Mouse (Mus musculus): ENCODE measurements around the gene Ccnk. TPM values are rescaled to one million over a fixed set of nuclear protein-coding genes. Genes with fewer than 3 reads are reported as not detected.

Gene Ccnk
- polyA plus RNA-seq, 1 experiment, result 24.8 TPM

GRCm38 (mm10) chr12:108219825-108220616 is 40.6 kb downstream of the Ccnk start:
- TF ChIP-seq CTCF (IDR thresholded peaks at IDR 0.05; ENCODE audit: extremely low read depth, insufficient read depth, low read length), result no peak
- TF ChIP-seq POLR2A (IDR thresholded peaks at IDR 0.05; ENCODE audit: extremely low read depth, insufficient read depth, low read length), result no peak
- peaks cover 2% of the 10 kb centered on the region; the same call in 1 of the 2 replicates for H3K4me1 ChIP-seq (ENCODE audit: control insufficient read depth, insufficient read depth, low read length)
- H3K4me3 ChIP-seq (ENCODE audit: insufficient read depth, low read length), result no peak overlapping the region
- no peak overlapping the region for H3K27ac ChIP-seq (ENCODE audit: insufficient read depth, low read length)

- Histone ChIP-seq H3K4me1 (ENCODE audit: control insufficient read depth, insufficient read depth, low read length) (peaks cover 2% of the 10 kb centered on the region; the same call in 1 of the 2 replicates), H3K27ac (ENCODE audit: insufficient read depth, low read length) (no peak overlapping the region), H3K4me3 (ENCODE audit: insufficient read depth, low read length) (no peak overlapping the region)
- TF ChIP-seq POLR2A (IDR thresholded peaks at IDR 0.05; ENCODE audit: extremely low read depth, insufficient read depth, low read length), result no peak
- no peak for TF ChIP-seq CTCF (IDR thresholded peaks at IDR 0.05; ENCODE audit: extremely low read depth, insufficient read depth, low read length)
These were observed 41.2 kb downstream of the Ccnk start for GRCm38 (mm10) chr12:108220621-108221020.

- no peak overlapping the region for H3K4me3 ChIP-seq (ENCODE audit: insufficient read depth, low read length)
- TF ChIP-seq CTCF (IDR thresholded peaks at IDR 0.05; ENCODE audit: extremely low read depth, insufficient read depth, low read length) (no peak), POLR2A (IDR thresholded peaks at IDR 0.05; ENCODE audit: extremely low read depth, insufficient read depth, low read length) (no peak)
- peaks cover 2% of the 10 kb centered on the region; the same call in 1 of the 2 replicates for H3K4me1 ChIP-seq (ENCODE audit: control insufficient read depth, insufficient read depth, low read length)
- H3K27ac ChIP-seq (ENCODE audit: insufficient read depth, low read length), result no peak overlapping the region
These were observed 41.8 kb downstream of the Ccnk start for GRCm38 (mm10) chr12:108221206-108221605.

GRCm38 (mm10) chr12:108221712-108222111 is 42.3 kb downstream of the Ccnk start:
- Histone ChIP-seq H3K4me1 (ENCODE audit: control insufficient read depth, insufficient read depth, low read length) (peaks cover 2% of the 10 kb centered on the region; the same call in 1 of the 2 replicates), H3K4me3 (ENCODE audit: insufficient read depth, low read length) (no peak overlapping the region), H3K27ac (ENCODE audit: insufficient read depth, low read length) (no peak overlapping the region)
- TF ChIP-seq CTCF (IDR thresholded peaks at IDR 0.05; ENCODE audit: extremely low read depth, insufficient read depth, low read length), result no peak
- TF ChIP-seq POLR2A (IDR thresholded peaks at IDR 0.05; ENCODE audit: extremely low read depth, insufficient read depth, low read length), result no peak

GRCm38 (mm10) chr12:108223357-108223756 is 44.0 kb downstream of the Ccnk start:
- TF ChIP-seq POLR2A (IDR thresholded peaks at IDR 0.05; ENCODE audit: extremely low read depth, insufficient read depth, low read length), result no peak
- no peak for TF ChIP-seq CTCF (IDR thresholded peaks at IDR 0.05; ENCODE audit: extremely low read depth, insufficient read depth, low read length)
- Histone ChIP-seq H3K27ac (ENCODE audit: insufficient read depth, low read length) (no peak overlapping the region), H3K4me3 (ENCODE audit: insufficient read depth, low read length) (no peak overlapping the region), H3K4me1 (ENCODE audit: control insufficient read depth, insufficient read depth, low read length) (peaks cover 2% of the 10 kb centered on the region; the same call in 1 of the 2 replicates)

- 0 out of 2 replicates have a peak, but pooled peaks cover 2% of the 10 kb centered on the region for H3K4me1 ChIP-seq (ENCODE audit: control insufficient read depth, insufficient read depth, low read length)
- H3K27ac ChIP-seq (ENCODE audit: insufficient read depth, low read length), result no peak overlapping the region
- H3K4me3 ChIP-seq (ENCODE audit: insufficient read depth, low read length), result no peak overlapping the region
- no peak for TF ChIP-seq POLR2A (IDR thresholded peaks at IDR 0.05; ENCODE audit: extremely low read depth, insufficient read depth, low read length)
- no peak for TF ChIP-seq CTCF (IDR thresholded peaks at IDR 0.05; ENCODE audit: extremely low read depth, insufficient read depth, low read length)
These were observed 46.4 kb downstream of the Ccnk start for GRCm38 (mm10) chr12:108225781-108226180.

GRCm38 (mm10) chr12:108226216-108226615 is 46.8 kb downstream of the Ccnk start:
- TF ChIP-seq CTCF (IDR thresholded peaks at IDR 0.05; ENCODE audit: extremely low read depth, insufficient read depth, low read length) (no peak), POLR2A (IDR thresholded peaks at IDR 0.05; ENCODE audit: extremely low read depth, insufficient read depth, low read length) (no peak)
- no peaks in the 10 kb centered on the region for H3K4me1 ChIP-seq (ENCODE audit: control insufficient read depth, insufficient read depth, low read length)
- H3K27ac ChIP-seq (ENCODE audit: insufficient read depth, low read length), result no peak overlapping the region
- no peak overlapping the region for H3K4me3 ChIP-seq (ENCODE audit: insufficient read depth, low read length)

- no peak overlapping the region for H3K27ac ChIP-seq (ENCODE audit: insufficient read depth, low read length)
- TF ChIP-seq POLR2A (IDR thresholded peaks at IDR 0.05; ENCODE audit: extremely low read depth, insufficient read depth, low read length), result no peak
- no peak for TF ChIP-seq CTCF (IDR thresholded peaks at IDR 0.05; ENCODE audit: extremely low read depth, insufficient read depth, low read length)
- H3K4me1 ChIP-seq (ENCODE audit: control insufficient read depth, insufficient read depth, low read length), result 0 out of 2 replicates have a peak, but pooled peaks cover 1% of the 10 kb centered on the region
- H3K4me3 ChIP-seq (ENCODE audit: insufficient read depth, low read length), result no peak overlapping the region
These were observed 47.6 kb downstream of the Ccnk start for GRCm38 (mm10) chr12:108226941-108227340.

- no peak overlapping the region for H3K27ac ChIP-seq (ENCODE audit: insufficient read depth, low read length)
- H3K4me3 ChIP-seq (ENCODE audit: insufficient read depth, low read length), result no peak overlapping the region
- no peak for TF ChIP-seq POLR2A (IDR thresholded peaks at IDR 0.05; ENCODE audit: extremely low read depth, insufficient read depth, low read length)
- TF ChIP-seq CTCF (IDR thresholded peaks at IDR 0.05; ENCODE audit: extremely low read depth, insufficient read depth, low read length), result no peak
- 0 out of 2 replicates have a peak, but pooled peaks cover 2% of the 10 kb centered on the region for H3K4me1 ChIP-seq (ENCODE audit: control insufficient read depth, insufficient read depth, low read length)
These were observed 48.1 kb downstream of the Ccnk start for GRCm38 (mm10) chr12:108227527-108227926.

GRCm38 (mm10) chr12:108230077-108230476 is 50.7 kb downstream of the Ccnk start:
- 0 out of 2 replicates have a peak, but pooled peaks cover 2% of the 10 kb centered on the region for H3K4me1 ChIP-seq (ENCODE audit: control insufficient read depth, insufficient read depth, low read length)
- H3K4me3 ChIP-seq (ENCODE audit: insufficient read depth, low read length), result no peak overlapping the region
- no peak overlapping the region for H3K27ac ChIP-seq (ENCODE audit: insufficient read depth, low read length)
- no peak for TF ChIP-seq POLR2A (IDR thresholded peaks at IDR 0.05; ENCODE audit: extremely low read depth, insufficient read depth, low read length)
- no peak for TF ChIP-seq CTCF (IDR thresholded peaks at IDR 0.05; ENCODE audit: extremely low read depth, insufficient read depth, low read length)

All from cortical plate, adult 2 months (tissue).